Mouse (Mus musculus) embryonic fibroblast, embryonic 13.5 days (primary cell): ENCODE measurements around the gene Nkd2.

Experiments used
- CTCF ChIP-seq: IDR thresholded peaks from 2 replicates; pipeline ENCODE4 v1.5.1; 2011; ENCODE audit warnings: mild to moderate bottlenecking, control low read depth, low read length, moderate library complexity, borderline replicate concordance; ENCODE audit not compliant: insufficient read depth
- POLR2A ChIP-seq: IDR thresholded peaks from 2 replicates; pipeline ENCODE4 v1.6.1; 2011; ENCODE audit warnings: low read depth, mild to moderate bottlenecking, control low read depth, low read length, moderate library complexity

DNA sequence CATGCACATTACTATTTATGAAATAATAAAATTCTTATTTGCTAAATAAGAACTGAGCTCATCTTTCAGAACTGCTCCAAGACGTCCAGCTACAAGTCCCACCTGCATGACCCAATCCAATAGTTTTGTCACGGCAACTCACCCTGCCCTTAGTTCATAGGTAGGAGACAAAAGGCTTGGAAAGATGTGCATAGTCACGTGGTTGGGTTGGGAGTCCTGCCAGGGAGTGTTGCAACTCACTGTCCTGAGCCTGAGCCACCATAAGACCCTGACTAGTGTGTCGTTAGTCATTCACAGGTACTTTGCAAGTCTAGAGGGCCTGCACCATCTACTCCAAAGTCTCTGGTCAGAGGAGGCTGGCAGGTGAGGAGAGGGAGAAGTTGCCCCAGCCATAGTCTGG lies 38.6 kb upstream of the Nkd2 start:
- TF ChIP-seq CTCF (no peak), POLR2A (no peak)
